Comparison of ENCODE assay signal across 8 mouse cellular contexts in genomic region chr3:36571827-36572378, GRCm38 (mm10). TPM values are rescaled to one million over a fixed set of nuclear protein-coding genes. Genes with fewer than 3 reads are reported as not detected.
DNase-seq lines count a peak whose midpoint lies in the region; ATAC-seq and TF ChIP-seq lines count a peak whose summit lies in the region.

TSS of gene Ccna2 (minus strand) at chr3:36572150.

- no peaks in the 10 kb centered on the region for H3K9me3 ChIP-seq in embryonic facial prominence, embryonic 15.5 days (replicated peaks)
- H3K9me3 ChIP-seq in limb, embryonic 14.5 days (ENCODE audit: control insufficient read depth, low read length) = no peaks in the 10 kb centered on the region
- H3K9me3 ChIP-seq in midbrain, postnatal 0 days (ENCODE audit: low read length) = no peaks in the 10 kb centered on the region

- ATAC-seq in embryonic facial prominence, embryonic 15.5 days (ENCODE audit: insufficient number of reproducible peaks, low FRiP score, low TSS enrichment, low read depth) = peak; percentile 100
- ATAC-seq in limb, embryonic 14.5 days (ENCODE audit: low FRiP score, low read depth) = peak; percentile 99
- ATAC-seq in midbrain, postnatal 0 days (ENCODE audit: low FRiP score) = peak; percentile 100

- DNase-seq in 416B (ENCODE audit: low read depth) = peak; percentile 99
- DNase-seq in heart, adult 8-10 months (ENCODE audit: low spot score) = peak; percentile 97
- DNase-seq in kidney, adult 9 months = peak; percentile 98
- DNase-seq in limb, embryonic 14.5 days (ENCODE audit: low spot score) = peak; percentile 98
- DNase-seq in midbrain, postnatal 0 days (ENCODE audit: low spot score) = peak; percentile 98
- DNase-seq in spleen, postnatal 14 days (ENCODE audit: low spot score in 2 of 2) = peak; percentile 97

- whole genome bisulfite sequencing in bone marrow, adult 2 months = under 1% methylated on average over 60 of the region's 60 CpGs
- under 1% methylated on average over 59 of the region's 60 CpGs for WGBS in embryonic facial prominence, embryonic 15.5 days
- under 1% methylated on average over 50 of the region's 60 CpGs for WGBS in limb, embryonic 14.5 days
- under 1% methylated on average over 60 of the region's 60 CpGs for WGBS in midbrain, postnatal 0 days

- peak within 1 kb of the TSS; percentile 94 for H3K4me3 ChIP-seq in bone marrow, adult 2 months (replicated peaks; ENCODE audit: control insufficient read depth, low read depth, low read length)
- peak within 1 kb of the TSS; percentile 83 for H3K4me3 ChIP-seq in embryonic facial prominence, embryonic 15.5 days (replicated peaks)
- peak within 1 kb of the TSS; percentile 88 for H3K4me3 ChIP-seq in limb, embryonic 14.5 days (replicated peaks; ENCODE audit: low read length)
- peak within 1 kb of the TSS; percentile 77 for H3K4me3 ChIP-seq in midbrain, postnatal 0 days (ENCODE audit: low read depth, low read length)

- peak within 1 kb of the TSS; percentile 44 for H3K9ac ChIP-seq in embryonic facial prominence, embryonic 15.5 days
- peak within 1 kb of the TSS; percentile 80 for H3K9ac ChIP-seq in limb, embryonic 14.5 days (ENCODE audit: low read depth, low read length, severe bottlenecking)
- peak within 1 kb of the TSS; percentile 64 for H3K9ac ChIP-seq in midbrain, postnatal 0 days (replicated peaks; ENCODE audit: low read length, poor library complexity, severe bottlenecking)

- H3K27ac ChIP-seq in bone marrow, adult 2 months (ENCODE audit: control insufficient read depth, insufficient read depth, low read depth, low read length, poor library complexity) = peak within 1 kb of the TSS; percentile 64
- H3K27ac ChIP-seq in embryonic facial prominence, embryonic 15.5 days (replicated peaks) = peak within 1 kb of the TSS; percentile 77
- peak within 1 kb of the TSS; percentile 81 for H3K27ac ChIP-seq in limb, embryonic 14.5 days (replicated peaks; ENCODE audit: low read depth, low read length)
- peak within 1 kb of the TSS; percentile 74 for H3K27ac ChIP-seq in midbrain, postnatal 0 days (ENCODE audit: low read depth, low read length)

- TF ChIP-seq POLR2A in bone marrow, adult 2 months (IDR thresholded peaks at IDR 0.05; ENCODE audit: borderline replicate concordance, control insufficient read depth, low read depth, low read length) = peak; percentile 69; the same call in 1 of the 2 replicates
- peak; percentile 58; the same call in 1 of the 2 replicates for TF ChIP-seq POLR2A in limb, embryonic 14.5 days (IDR thresholded peaks at IDR 0.05; ENCODE audit: borderline replicate concordance, extremely low read depth, insufficient read depth, insufficient read length)

- no peaks in the 10 kb centered on the region for H3K27me3 ChIP-seq in embryonic facial prominence, embryonic 15.5 days
- no peaks in the 10 kb centered on the region for H3K27me3 ChIP-seq in limb, embryonic 14.5 days (ENCODE audit: control insufficient read depth, insufficient read depth, low read length)
- H3K27me3 ChIP-seq in midbrain, postnatal 0 days (ENCODE audit: insufficient read depth, low read length) = no peaks in the 10 kb centered on the region

- H3K4me2 ChIP-seq in embryonic facial prominence, embryonic 15.5 days (replicated peaks) = peak within 1 kb of the TSS; percentile 86
- peak within 1 kb of the TSS; percentile 92 for H3K4me2 ChIP-seq in limb, embryonic 14.5 days (replicated peaks; ENCODE audit: low read depth, low read length, severe bottlenecking)
- peak within 1 kb of the TSS; percentile 100 for H3K4me2 ChIP-seq in midbrain, postnatal 0 days (ENCODE audit: low read depth, low read length, poor library complexity, severe bottlenecking)

- TF ChIP-seq CTCF in bone marrow, adult 2 months (IDR thresholded peaks at IDR 0.05; ENCODE audit: control insufficient read depth, insufficient read depth, low read length) = peak; percentile 71
- peak; percentile 73 for TF ChIP-seq CTCF in midbrain, postnatal 0 days (IDR thresholded peaks at IDR 0.05)

- H3K36me3 ChIP-seq in embryonic facial prominence, embryonic 15.5 days = peaks cover 25% of the 10 kb centered on the region
- H3K36me3 ChIP-seq in limb, embryonic 14.5 days (ENCODE audit: control insufficient read depth, insufficient read depth, low read length) = peaks cover 30% of the 10 kb centered on the region
- H3K36me3 ChIP-seq in midbrain, postnatal 0 days (ENCODE audit: insufficient read depth, low read length) = peaks cover 15% of the 10 kb centered on the region

- no peaks in the 10 kb centered on the region; the same call in none of the 2 replicates for H3K4me1 ChIP-seq in bone marrow, adult 2 months (ENCODE audit: control insufficient read depth, insufficient read depth, low read length)
- H3K4me1 ChIP-seq in embryonic facial prominence, embryonic 15.5 days = peaks cover 24% of the 10 kb centered on the region
- H3K4me1 ChIP-seq in limb, embryonic 14.5 days (ENCODE audit: control insufficient read depth, insufficient read depth, low read length) = peaks cover 12% of the 10 kb centered on the region
- no peaks in the 10 kb centered on the region for H3K4me1 ChIP-seq in midbrain, postnatal 0 days (ENCODE audit: insufficient read depth, low read length)

RNA-seq across cellular contexts. Expression of gene Ccna2, which starts in this region (rescaled TPM):
- 106 and 159 TPM in 2 replicates for polyA plus RNA-seq in bone marrow, adult 2 months (2011; ENCODE audit: insufficient read depth, insufficient read length, low replicate concordance, missing spikeins)
- 133 and 135 TPM in 2 replicates for polyA plus RNA-seq in embryonic facial prominence, embryonic 15.5 days (2015; fragmentation: Nextera tagmentation; extraction: Ambion mirVana)
- 1 to 10 TPM in 1 of 4 experiments, under 1 TPM in 3; 0.25 to 1.3 (median 0.59) TPM for total RNA-seq in heart, adult 8-10 months (2022)
- 106 and 112 TPM in 2 replicates for polyA plus RNA-seq in limb, embryonic 14.5 days (2012; rRNA removed)
- polyA plus RNA-seq in limb, embryonic 14.5 days (2014; fragmentation: Nextera tagmentation; extraction: Ambion mirVana) = 156 and 170 TPM in 2 replicates
- 15.0 and 16.9 TPM in 2 replicates for total RNA-seq in midbrain, postnatal 0 days (2014; rRNA removed)
- 10.5 and 10.7 TPM in 2 replicates for polyA plus RNA-seq in midbrain, postnatal 0 days (2015; fragmentation: Nextera tagmentation; extraction: Ambion mirVana)

Comparison
In these comparisons a context has a peak if more than half of its experiments do, and no peak if none do; other contexts are left out.
1. Peak in every context shown above with its lines: DNase-seq, ATAC-seq, H3K4me3 ChIP-seq and H3K27ac ChIP-seq.